Mouse (Mus musculus) liver, embryonic 11.5 days (tissue): ENCODE measurements around the gene Als2cl. TPM values are rescaled to one million over a fixed set of nuclear protein-coding genes. Genes with fewer than 3 reads are reported as not detected.

Experiments used
- microRNA-seq: library from miRNA; unstranded; fragments of <30 nt; microRNA quantifications from one replicate; pipeline ENCODE4, GENCODE M21; 2017; ENCODE audit warnings: borderline number of aligned reads
- polyA plus RNA-seq: library from polyadenylated mRNA; unstranded; fragments of >200 nt; fragmentation: Nextera tagmentation; extraction: Ambion mirVana; gene quantifications from 2 replicates; pipeline ENCODE4 v1.2.1, GENCODE M21; 2014

Gene Als2cl
- polyA plus RNA-seq, 1 experiment from 2014 or later: 2.5 TPM

Small RNAs within 50 kb of the gene (microRNA-seq; reads per million reads assigned to microRNA genes)
- not detected for gene Gm24269

Other genes with a start within 250 kb of the Als2cl start
- gene Nbeal2, start 225.7 kb upstream of the Als2cl start, polyA plus RNA-seq: 8.0 TPM in 2 replicates
- 161 TPM in 2 replicates for gene Ccdc12, start 223.4 kb upstream of the Als2cl start, polyA plus RNA-seq
- gene Myl3, start 138.0 kb upstream of the Als2cl start, polyA plus RNA-seq: 2.1 and 6.8 TPM in 2 replicates
- 11.0 and 11.7 TPM in 2 replicates for gene Pth1r, start 132.7 kb upstream of the Als2cl start, polyA plus RNA-seq
- not detected in 2 replicates for gene Prss42, start 81.7 kb upstream of the Als2cl start, polyA plus RNA-seq
- not detected in 2 replicates for gene Prss44, start 65.9 kb upstream of the Als2cl start, polyA plus RNA-seq
- gene Prss43, start 53.2 kb upstream of the Als2cl start, polyA plus RNA-seq: not detected in 2 replicates
- gene Prss45, start 45.3 kb upstream of the Als2cl start, polyA plus RNA-seq: not detected in 2 replicates
- gene Prss46, start 35.4 kb upstream of the Als2cl start, polyA plus RNA-seq: not detected in 2 replicates
- gene Prss50, start 21.9 kb upstream of the Als2cl start, polyA plus RNA-seq: 43.0 and 51.7 TPM in 2 replicates
- gene Tmie, start 243 bp downstream of the Als2cl start, polyA plus RNA-seq: 0.96 and 1.5 TPM in 2 replicates
- not detected in 2 replicates for gene Fam240a, start 37.0 kb downstream of the Als2cl start, polyA plus RNA-seq
- not detected in 2 replicates for gene Tdgf1, start 66.3 kb downstream of the Als2cl start, polyA plus RNA-seq
- 0.14 and 0.60 TPM in 2 replicates for gene Lrrc2, start 71.7 kb downstream of the Als2cl start, polyA plus RNA-seq
- 11.1 and 12.5 TPM in 2 replicates for gene Rtp3, start 110.7 kb downstream of the Als2cl start, polyA plus RNA-seq
- gene Ltf, start 139.4 kb downstream of the Als2cl start, polyA plus RNA-seq: 7.2 and 8.8 TPM in 2 replicates
- gene Ccrl2, start 177.6 kb downstream of the Als2cl start, polyA plus RNA-seq: 4.7 and 5.2 TPM in 2 replicates
- 40.0 and 40.3 TPM in 2 replicates for gene Lrrfip2, start 237.7 kb downstream of the Als2cl start, polyA plus RNA-seq